7 mouse cellular contexts compared by ENCODE assay signal in the genomic region with DNA sequence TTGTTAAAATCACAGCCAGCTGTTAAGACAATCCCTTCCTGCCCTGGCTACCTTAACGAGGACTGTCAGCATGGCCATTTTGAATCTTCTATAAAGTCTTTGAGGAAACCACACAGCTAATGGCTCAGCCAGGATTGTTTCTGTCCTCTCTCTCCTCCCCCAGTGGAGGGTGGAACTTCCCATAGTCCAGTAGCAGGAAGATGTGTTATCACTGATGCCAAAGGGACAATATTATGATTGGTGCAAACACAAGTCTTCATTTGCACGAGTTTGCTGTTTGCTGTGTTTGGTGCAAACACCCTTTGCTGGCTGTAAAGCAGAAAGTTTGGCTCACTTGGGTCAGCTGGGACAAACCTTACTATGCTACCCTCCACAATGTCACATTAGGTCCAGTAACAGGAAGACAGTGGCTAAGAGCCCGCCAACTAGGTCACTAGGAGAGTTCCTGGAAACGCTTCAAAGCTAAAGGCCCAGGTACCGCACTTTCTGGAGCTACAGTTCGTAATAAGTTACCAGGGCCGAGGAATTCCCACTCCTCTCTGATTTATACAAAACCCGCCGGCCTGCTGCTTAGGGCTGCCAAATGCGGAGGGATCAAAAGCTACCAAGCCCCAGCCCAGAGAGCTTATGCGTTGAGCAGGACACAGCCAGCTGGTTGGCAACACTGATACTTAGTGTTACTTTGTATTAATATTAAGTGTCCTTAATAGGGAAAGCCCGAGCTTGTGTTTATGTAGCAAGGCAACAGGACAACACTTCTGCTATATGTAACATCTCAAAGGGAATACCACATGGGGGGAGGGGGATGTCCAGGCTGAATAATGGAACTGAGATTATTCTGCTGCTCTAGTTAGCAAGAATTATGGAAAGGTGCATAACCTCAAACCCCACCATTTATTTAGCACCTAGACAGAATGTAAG. TPM values are rescaled to one million over a fixed set of nuclear protein-coding genes. Genes with fewer than 3 reads are reported as not detected.
A peak's percentile ranks its signal among the peaks of the same experiment; 100 is the strongest.
DNase-seq lines count a peak whose midpoint lies in the region; ATAC-seq and TF ChIP-seq lines count a peak whose summit lies in the region.

No protein-coding gene starts in this region.

- H3K9ac ChIP-seq in neural tube, embryonic 11.5 days (ENCODE audit: low read length), result peak overlapping the region; percentile 100
- H3K9ac ChIP-seq in forebrain, embryonic 13.5 days, result peak overlapping the region; percentile 100
- peak overlapping the region; percentile 99; the same call in 1 of the 2 replicates for H3K9ac ChIP-seq in kidney, embryonic 14.5 days (ENCODE audit: low read depth, low read length)

- H3K79me2 ChIP-seq in myocyte (ENCODE audit: control insufficient read depth, insufficient read depth), result peaks cover 38% of the 10 kb centered on the region

- H3K4me2 ChIP-seq in neural tube, embryonic 11.5 days (ENCODE audit: low read depth), result peak overlapping the region; percentile 89
- peak overlapping the region; percentile 97 for H3K4me2 ChIP-seq in forebrain, embryonic 13.5 days
- H3K4me2 ChIP-seq in kidney, embryonic 14.5 days (replicated peaks; ENCODE audit: low read depth, low read length), result peak overlapping the region; percentile 93
- peak overlapping the region; percentile 85 for H3K4me2 ChIP-seq in myocyte (ENCODE audit: low read depth)

- 33% methylated on average over 12 of the region's 12 CpGs for WGBS in neural tube, embryonic 11.5 days
- 30% methylated on average over 12 of the region's 12 CpGs for WGBS in forebrain, embryonic 13.5 days
- WGBS in kidney, embryonic 14.5 days, result 30% methylated on average over 12 of the region's 12 CpGs

- peak overlapping the region; percentile 95 for H3K27ac ChIP-seq in neural tube, embryonic 11.5 days (ENCODE audit: low read depth, low read length)
- peak overlapping the region; percentile 99 for H3K27ac ChIP-seq in forebrain, embryonic 13.5 days
- H3K27ac ChIP-seq in kidney, embryonic 14.5 days (ENCODE audit: low read depth, low read length), result peak overlapping the region; percentile 99

- no peaks in the 10 kb centered on the region for H3K9me3 ChIP-seq in neural tube, embryonic 11.5 days (ENCODE audit: control insufficient read depth, low read length)
- H3K9me3 ChIP-seq in forebrain, embryonic 13.5 days (replicated peaks), result no peaks in the 10 kb centered on the region
- H3K9me3 ChIP-seq in kidney, embryonic 14.5 days (ENCODE audit: control insufficient read depth, low read length), result no peaks in the 10 kb centered on the region

- no peak for DNase-seq in neural tube, embryonic 11.5 days (ENCODE audit: low spot score)
- no peak for DNase-seq in neural tube, embryonic 10.5 days (ENCODE audit: extremely low spot score, low spot score)
- DNase-seq in embryo, embryonic 11 days, result no peak

- H3K4me3 ChIP-seq in neural tube, embryonic 11.5 days (ENCODE audit: low read depth, low read length), result peak overlapping the region; percentile 82
- peak overlapping the region; percentile 99 for H3K4me3 ChIP-seq in forebrain, embryonic 13.5 days
- H3K4me3 ChIP-seq in kidney, embryonic 14.5 days (ENCODE audit: low read length), result peak overlapping the region; percentile 85
- peak overlapping the region; percentile 96 for H3K4me3 ChIP-seq in myocyte

- H3K36me3 ChIP-seq in neural tube, embryonic 11.5 days (ENCODE audit: control insufficient read depth, insufficient read depth, low read length), result peaks cover 20% of the 10 kb centered on the region
- peaks cover 27% of the 10 kb centered on the region for H3K36me3 ChIP-seq in forebrain, embryonic 13.5 days (ENCODE audit: poor library complexity, severe bottlenecking)
- peaks cover 27% of the 10 kb centered on the region for H3K36me3 ChIP-seq in kidney, embryonic 14.5 days (ENCODE audit: control insufficient read depth, insufficient read depth, low read length)
- peaks cover 23% of the 10 kb centered on the region for H3K36me3 ChIP-seq in myocyte (ENCODE audit: control insufficient read depth, insufficient read depth)

- no peaks in the 10 kb centered on the region for H3K27me3 ChIP-seq in neural tube, embryonic 11.5 days (ENCODE audit: control insufficient read depth, insufficient read depth, low read length)
- H3K27me3 ChIP-seq in forebrain, embryonic 13.5 days, result no peaks in the 10 kb centered on the region
- no peaks in the 10 kb centered on the region for H3K27me3 ChIP-seq in kidney, embryonic 14.5 days (ENCODE audit: control insufficient read depth, insufficient read depth, low read length)
- no peaks in the 10 kb centered on the region for H3K27me3 ChIP-seq in myocyte (ENCODE audit: control insufficient read depth, insufficient read depth, insufficient read length)

- peaks cover 28% of the 10 kb centered on the region for H3K4me1 ChIP-seq in neural tube, embryonic 11.5 days (ENCODE audit: control insufficient read depth, insufficient read depth, low read length)
- H3K4me1 ChIP-seq in forebrain, embryonic 13.5 days, result peaks cover 44% of the 10 kb centered on the region
- H3K4me1 ChIP-seq in kidney, embryonic 14.5 days (ENCODE audit: control insufficient read depth, insufficient read depth, low read length), result peaks cover 31% of the 10 kb centered on the region

- TF ChIP-seq POLR2A in myocyte (IDR thresholded peaks at IDR 0.05; ENCODE audit: insufficient read length, low read depth), result no peak

- no peak overlapping the region for H3ac ChIP-seq in myocyte (ENCODE audit: control insufficient read depth, insufficient read length)

- peak; percentile 3; the same call in 1 of the 2 replicates for ATAC-seq in neural tube, embryonic 11.5 days (ENCODE audit: insufficient read depth, low FRiP score, low TSS enrichment)
- ATAC-seq in forebrain, embryonic 13.5 days, result 0 out of 2 replicates have a peak, but pooled peaks have one; percentile 0
- ATAC-seq in kidney, embryonic 14.5 days (ENCODE audit: low FRiP score, low TSS enrichment), result 0 out of 2 replicates have a peak, but pooled peaks have one; percentile 0
- ATAC-seq in monocyte, adult 5-6 weeks (replicated peaks; ENCODE audit: insufficient number of reproducible peaks, low FRiP score, low TSS enrichment, poor library complexity, severe bottlenecking), result no peak

TF ChIP-seq in myocyte, 11 proteins besides CTCF, POLR2A, EP300 and RAD21:
- no peak for TF ChIP-seq MYOG (IDR thresholded peaks at IDR 0.05; ENCODE audit: control insufficient read depth in 1 of 3, insufficient read depth in 1 of 3, insufficient read length in 2 of 3, low read depth in 2 of 3)
- no peak for TF ChIP-seq TCF12 (IDR thresholded peaks at IDR 0.05; ENCODE audit: insufficient read depth, poor library complexity, severe bottlenecking)
- TF ChIP-seq E2F4 (IDR thresholded peaks at IDR 0.05; ENCODE audit: insufficient read depth), result no peak
- no peak for TF ChIP-seq CEBPB (IDR thresholded peaks at IDR 0.05; ENCODE audit: insufficient read depth, poor library complexity, severe bottlenecking)
- no peak for TF ChIP-seq REST (IDR thresholded peaks at IDR 0.05; ENCODE audit: insufficient read depth, insufficient read length)
- TF ChIP-seq TCF3 (IDR thresholded peaks at IDR 0.05; ENCODE audit: insufficient read length, low read depth), result no peak
- no peak for TF ChIP-seq SRF (IDR thresholded peaks at IDR 0.05; ENCODE audit: control insufficient read depth, insufficient read length, low read depth)
- TF ChIP-seq MYOD1 (IDR thresholded peaks at IDR 0.05; ENCODE audit: control insufficient read depth in 1 of 3, insufficient read length in 2 of 3, low read depth in 2 of 3), result no peak
- no peak for TF ChIP-seq USF1 (IDR thresholded peaks at IDR 0.05; ENCODE audit: low read depth)
- no peak for TF ChIP-seq MAX (IDR thresholded peaks at IDR 0.05; ENCODE audit: low read depth)
- no peak for TF ChIP-seq POLR2AphosphoS2 (IDR thresholded peaks at IDR 0.05; ENCODE audit: insufficient read length, low read depth)

RNA-seq across cellular contexts. Expression of gene Ddx39b, which starts 0.9 kb away (rescaled TPM):
- polyA plus RNA-seq in neural tube, embryonic 11.5 days (2014; fragmentation: Nextera tagmentation; extraction: Ambion mirVana), result 634 and 672 TPM in 2 replicates
- polyA plus RNA-seq in forebrain, embryonic 13.5 days (2015; fragmentation: Nextera tagmentation; extraction: Ambion mirVana), result 592 and 632 TPM in 2 replicates
- 525 and 616 TPM in 2 replicates for polyA plus RNA-seq in kidney, embryonic 14.5 days (2014; fragmentation: Nextera tagmentation; extraction: Ambion mirVana)
- polyA plus RNA-seq in myocyte (2012; fragmentation: generic; extraction: Trizol), result 268 TPM
- 98.8 to 141 TPM (median 101 TPM) in 3 replicates for total RNA-seq in monocyte, adult 5-6 weeks (2017)

RNA-seq across cellular contexts. Expression of gene Nfkbil1, which starts 5.1 kb away (rescaled TPM):
- polyA plus RNA-seq in neural tube, embryonic 11.5 days (2014; fragmentation: Nextera tagmentation; extraction: Ambion mirVana), result 4.7 and 5.0 TPM in 2 replicates
- polyA plus RNA-seq in forebrain, embryonic 13.5 days (2015; fragmentation: Nextera tagmentation; extraction: Ambion mirVana), result 10.5 and 11.2 TPM in 2 replicates
- 3.3 and 6.0 TPM in 2 replicates for polyA plus RNA-seq in kidney, embryonic 14.5 days (2014; fragmentation: Nextera tagmentation; extraction: Ambion mirVana)
- polyA plus RNA-seq in myocyte (2012; fragmentation: generic; extraction: Trizol), result 27.1 TPM
- 3.6 to 10.9 TPM (median 5.1 TPM) in 3 replicates for total RNA-seq in monocyte, adult 5-6 weeks (2017)

RNA-seq across cellular contexts. Expression of gene Atp6v1g2, which starts 7.2 kb away (rescaled TPM):
- polyA plus RNA-seq in neural tube, embryonic 11.5 days (2014; fragmentation: Nextera tagmentation; extraction: Ambion mirVana), result 14.1 and 16.8 TPM in 2 replicates
- 20.8 and 24.3 TPM in 2 replicates for polyA plus RNA-seq in forebrain, embryonic 13.5 days (2015; fragmentation: Nextera tagmentation; extraction: Ambion mirVana)
- polyA plus RNA-seq in kidney, embryonic 14.5 days (2014; fragmentation: Nextera tagmentation; extraction: Ambion mirVana), result 5.3 and 6.4 TPM in 2 replicates
- 2.0 TPM for polyA plus RNA-seq in myocyte (2012; fragmentation: generic; extraction: Trizol)
- 1.4 to 6.5 TPM (median 2.6 TPM) in 3 replicates for total RNA-seq in monocyte, adult 5-6 weeks (2017)

RNA-seq across cellular contexts. Expression of gene Gm16181, which starts 20.0 kb away (rescaled TPM):
- 0.50 TPM in 1 of 2 replicates, not detected in the other for polyA plus RNA-seq in neural tube, embryonic 11.5 days (2014; fragmentation: Nextera tagmentation; extraction: Ambion mirVana)
- 0.37 and 0.59 TPM in 2 replicates for polyA plus RNA-seq in forebrain, embryonic 13.5 days (2015; fragmentation: Nextera tagmentation; extraction: Ambion mirVana)
- 0.89 TPM in 1 of 2 replicates, not detected in the other for polyA plus RNA-seq in kidney, embryonic 14.5 days (2014; fragmentation: Nextera tagmentation; extraction: Ambion mirVana)
- polyA plus RNA-seq in myocyte (2012; fragmentation: generic; extraction: Trizol), result 0.18 TPM
- total RNA-seq in monocyte, adult 5-6 weeks (2017), result 0.64 to 2.9 TPM (median 2.7 TPM) in 3 replicates

RNA-seq across cellular contexts. Expression of gene H2-D1, which starts 21.9 kb away (rescaled TPM):
- 47.9 and 56.5 TPM in 2 replicates for polyA plus RNA-seq in neural tube, embryonic 11.5 days (2014; fragmentation: Nextera tagmentation; extraction: Ambion mirVana)
- polyA plus RNA-seq in forebrain, embryonic 13.5 days (2015; fragmentation: Nextera tagmentation; extraction: Ambion mirVana), result 37.7 and 45.8 TPM in 2 replicates
- 38.3 and 42.8 TPM in 2 replicates for polyA plus RNA-seq in kidney, embryonic 14.5 days (2014; fragmentation: Nextera tagmentation; extraction: Ambion mirVana)
- polyA plus RNA-seq in myocyte (2012; fragmentation: generic; extraction: Trizol), result 38.3 TPM
- total RNA-seq in monocyte, adult 5-6 weeks (2017), result 2,987 to 4,272 TPM (median 3,836 TPM) in 3 replicates
